Mouse (Mus musculus) midbrain, embryonic 12.5 days (tissue): Measurements from ENCODE around the gene Suds3. TPM values are rescaled to one million over a fixed set of nuclear protein-coding genes. Genes with fewer than 3 reads are reported as not detected.
A peak's percentile ranks its signal among the peaks of the same experiment; 100 is the strongest.

Experiments
- ATAC-seq: fragments of 200-750 bp; cut with Nextera tagmentation; 2 replicates; pipeline ENCODE4 v1.8.0; 2017; ENCODE audit warnings: low read depth, moderate TSS enrichment, moderate library complexity; ENCODE audit not compliant: low FRiP score
- H3K27ac ChIP-seq: fragments of 300-500 bp; sonication (generic); replicated peaks from 2 replicates; pipeline ENCODE4 v1.5.1; 2016; ENCODE audit warnings: mild to moderate bottlenecking
- H3K27me3 ChIP-seq: fragments of 300-500 bp; sonication (generic); 2 replicates; pipeline ENCODE4 v1.6.1; 2016; ENCODE audit warnings: mild to moderate bottlenecking
- H3K36me3 ChIP-seq: fragments of 300-500 bp; sonication (generic); 2 replicates; pipeline ENCODE4 v1.6.1; 2016
- H3K4me1 ChIP-seq: fragments of 300-500 bp; sonication (generic); 2 replicates; pipeline ENCODE4 v1.6.1; 2016
- H3K4me2 ChIP-seq: fragments of 300-500 bp; sonication (generic); replicated peaks from 2 replicates; pipeline ENCODE4 v1.6.1; 2016; ENCODE audit warnings: mild to moderate bottlenecking, moderate library complexity
- H3K4me3 ChIP-seq: fragments of 300-500 bp; sonication (generic); 2 replicates; pipeline ENCODE4 v1.5.1; 2016; ENCODE audit warnings: mild to moderate bottlenecking
- H3K9ac ChIP-seq: fragments of 300-500 bp; sonication (generic); replicated peaks from 2 replicates; pipeline ENCODE4 v1.6.1; 2016; ENCODE audit warnings: mild to moderate bottlenecking, moderate library complexity
- H3K9me3 ChIP-seq: fragments of 300-500 bp; sonication (generic); 2 replicates; pipeline ENCODE4 v1.6.1; 2016; ENCODE audit warnings: mild to moderate bottlenecking
- WGBS: fragments of 180-500 bp; shearing (Covaris S2); methylation state at CpG from one replicate; pipeline ENCODE4 v1.1.7; 2016; 5-methylcytosine and 5-hydroxymethylcytosine counted together
- polyA plus RNA-seq: library from polyadenylated mRNA; unstranded; fragments of >200 nt; fragmentation: Nextera tagmentation; extraction: Ambion mirVana; gene quantifications from 2 replicates; pipeline ENCODE4 v1.2.1, GENCODE M21; 2016

Gene Suds3
- polyA plus RNA-seq, 1 experiment from 2014 or later = 118 TPM

GRCm38 (mm10) chr5:117069498-117069894, 46.4 kb downstream of the Suds3 start:
- 20% methylated on average over 10 of the region's 10 CpGs for WGBS
- no peaks in the 10 kb centered on the region for H3K27me3 ChIP-seq
- peaks cover 11% of the 10 kb centered on the region; the same call in 1 of the 2 replicates for H3K4me1 ChIP-seq
- no peak for ATAC-seq
- H3K9ac ChIP-seq = no peak overlapping the region
- H3K9me3 ChIP-seq = no peaks in the 10 kb centered on the region
- no peak overlapping the region for H3K27ac ChIP-seq
- no peak overlapping the region for H3K4me3 ChIP-seq
- peak overlapping the region; percentile 27; the same call in 1 of the 2 replicates for H3K4me2 ChIP-seq
- H3K36me3 ChIP-seq = no peaks in the 10 kb centered on the region

- Histone ChIP-seq H3K27ac (no peak overlapping the region), H3K9ac (no peak overlapping the region), H3K36me3 (no peaks in the 10 kb centered on the region), H3K4me3 (no peak overlapping the region), H3K27me3 (no peaks in the 10 kb centered on the region), H3K4me1 (peaks cover 11% of the 10 kb centered on the region; the same call in 1 of the 2 replicates), H3K4me2 (peak overlapping the region; percentile 27; the same call in 1 of the 2 replicates), H3K9me3 (no peaks in the 10 kb centered on the region)
- ATAC-seq = no peak
- WGBS = 38% methylated on average over 19 of the region's 19 CpGs
These were observed 47.0 kb downstream of the Suds3 start for GRCm38 (mm10) chr5:117068808-117069497.

- no peak for ATAC-seq
- WGBS = 80% methylated on average over 13 of the region's 13 CpGs
- H3K27me3 ChIP-seq = no peaks in the 10 kb centered on the region
- H3K9ac ChIP-seq = no peak overlapping the region
- no peaks in the 10 kb centered on the region for H3K9me3 ChIP-seq
- H3K36me3 ChIP-seq = no peaks in the 10 kb centered on the region
- H3K4me3 ChIP-seq = no peak overlapping the region
- H3K4me1 ChIP-seq = peaks cover 11% of the 10 kb centered on the region; the same call in 1 of the 2 replicates
- H3K27ac ChIP-seq = no peak overlapping the region
- H3K4me2 ChIP-seq = no peak overlapping the region
These were observed 47.7 kb downstream of the Suds3 start for GRCm38 (mm10) chr5:117068181-117068580.

- 45% methylated on average over 2 of the region's 2 CpGs for WGBS
- H3K4me1 ChIP-seq = no peaks in the 10 kb centered on the region
- H3K36me3 ChIP-seq = no peaks in the 10 kb centered on the region
- no peaks in the 10 kb centered on the region for H3K9me3 ChIP-seq
- H3K4me3 ChIP-seq = no peak overlapping the region
- ATAC-seq = no peak
- no peak overlapping the region for H3K4me2 ChIP-seq
- no peak overlapping the region for H3K9ac ChIP-seq
- no peaks in the 10 kb centered on the region for H3K27me3 ChIP-seq
- no peak overlapping the region for H3K27ac ChIP-seq
These were observed 54.7 kb downstream of the Suds3 start for GRCm38 (mm10) chr5:117061251-117061650.

- 76% methylated on average over 18 of the region's 18 CpGs for WGBS
- no peak overlapping the region for H3K4me3 ChIP-seq
- no peak for ATAC-seq
These were observed 55.3 kb downstream of the Suds3 start for GRCm38 (mm10) chr5:117060484-117061130.

GRCm38 (mm10) chr5:117049940-117050339, 66.0 kb downstream of the Suds3 start:
- 86% methylated on average over 7 of the region's 7 CpGs for WGBS
- Histone ChIP-seq H3K4me2 (no peak overlapping the region), H3K27me3 (no peaks in the 10 kb centered on the region), H3K4me1 (no peaks in the 10 kb centered on the region), H3K9me3 (no peaks in the 10 kb centered on the region), H3K27ac (no peak overlapping the region), H3K9ac (no peak overlapping the region), H3K4me3 (no peak overlapping the region), H3K36me3 (no peaks in the 10 kb centered on the region)
- ATAC-seq = no peak

More at GRCm38 (mm10) chr5:117060484-117061130, 55.3 kb downstream of the Suds3 start:
- Histone ChIP-seq H3K4me1 (no peaks in the 10 kb centered on the region), H3K27me3 (no peaks in the 10 kb centered on the region), H3K4me2 (no peak overlapping the region), H3K9ac (no peak overlapping the region), H3K36me3 (no peaks in the 10 kb centered on the region), H3K27ac (no peak overlapping the region), H3K9me3 (no peaks in the 10 kb centered on the region)

- Histone ChIP-seq H3K4me1 (no peaks in the 10 kb centered on the region), H3K27me3 (no peaks in the 10 kb centered on the region), H3K9me3 (no peaks in the 10 kb centered on the region), H3K4me3 (no peak overlapping the region), H3K27ac (no peak overlapping the region), H3K36me3 (no peaks in the 10 kb centered on the region), H3K9ac (no peak overlapping the region), H3K4me2 (no peak overlapping the region)
- ATAC-seq = no peak
- 76% methylated on average over 10 of the region's 10 CpGs for WGBS
These were observed 70.8 kb downstream of the Suds3 start for GRCm38 (mm10) chr5:117045101-117045500.

GRCm38 (mm10) chr5:117042661-117043060, 73.3 kb downstream of the Suds3 start:
- H3K9me3 ChIP-seq = no peaks in the 10 kb centered on the region

More at GRCm38 (mm10) chr5:117042661-117043060, 73.3 kb downstream of the Suds3 start:
- Histone ChIP-seq H3K9ac (no peak overlapping the region), H3K27me3 (no peaks in the 10 kb centered on the region), H3K4me1 (no peaks in the 10 kb centered on the region), H3K36me3 (no peaks in the 10 kb centered on the region), H3K27ac (no peak overlapping the region), H3K4me3 (no peak overlapping the region), H3K4me2 (no peak overlapping the region)
- no peak for ATAC-seq
- WGBS = 74% methylated on average over 11 of the region's 11 CpGs

Other genes with a start within 250 kb of the Suds3 start
- gene Taok3, start 4.0 kb upstream of the Suds3 start, polyA plus RNA-seq = 28.3 and 28.9 TPM in 2 replicates
- 797 and 825 TPM in 2 replicates for gene Pebp1, start 171.5 kb upstream of the Suds3 start, polyA plus RNA-seq
- gene Vsig10, start 203.0 kb upstream of the Suds3 start, polyA plus RNA-seq = 3.1 and 4.7 TPM in 2 replicates
- gene Wsb2, start 241.2 kb upstream of the Suds3 start, polyA plus RNA-seq = 113 and 114 TPM in 2 replicates